Mouse (Mus musculus) left cerebral cortex, postnatal 25 days (tissue): ENCODE data around the gene A230050P20Rik. TPM values are rescaled to one million over a fixed set of nuclear protein-coding genes. Genes with fewer than 3 reads are reported as not detected.
A peak's percentile ranks its signal among the peaks of the same experiment; 100 is the strongest.

Source experiments
- DNase-seq, 2 experiments: peaks; one replicate each; pipeline ENCODE4 v3.0.0; 2022; ENCODE audit warnings: low spot score in 2 of 2, mixed read lengths in 1 of 2
- intact Hi-C: fragments of 180-260 bp; cut with DNase I; formaldehyde crosslinking; loops from one replicate; pipeline ENCODE4 v1.15.1; 2025
- microRNA-seq, 2 experiments: library from miRNA; unstranded; fragments of <30 nt; microRNA quantifications; one replicate each; pipeline ENCODE4 v1.2.0; 2022
- total RNA-seq, 2 experiments: library from RNA; stranded (reverse); gene quantifications; 2 replicates each; pipeline ENCODE4 v1.2.3; 2021

A230050P20Rik gene
- total RNA-seq, 2 experiments from 2014 or later, result 60.1 to 69.1 TPM

DNA sequence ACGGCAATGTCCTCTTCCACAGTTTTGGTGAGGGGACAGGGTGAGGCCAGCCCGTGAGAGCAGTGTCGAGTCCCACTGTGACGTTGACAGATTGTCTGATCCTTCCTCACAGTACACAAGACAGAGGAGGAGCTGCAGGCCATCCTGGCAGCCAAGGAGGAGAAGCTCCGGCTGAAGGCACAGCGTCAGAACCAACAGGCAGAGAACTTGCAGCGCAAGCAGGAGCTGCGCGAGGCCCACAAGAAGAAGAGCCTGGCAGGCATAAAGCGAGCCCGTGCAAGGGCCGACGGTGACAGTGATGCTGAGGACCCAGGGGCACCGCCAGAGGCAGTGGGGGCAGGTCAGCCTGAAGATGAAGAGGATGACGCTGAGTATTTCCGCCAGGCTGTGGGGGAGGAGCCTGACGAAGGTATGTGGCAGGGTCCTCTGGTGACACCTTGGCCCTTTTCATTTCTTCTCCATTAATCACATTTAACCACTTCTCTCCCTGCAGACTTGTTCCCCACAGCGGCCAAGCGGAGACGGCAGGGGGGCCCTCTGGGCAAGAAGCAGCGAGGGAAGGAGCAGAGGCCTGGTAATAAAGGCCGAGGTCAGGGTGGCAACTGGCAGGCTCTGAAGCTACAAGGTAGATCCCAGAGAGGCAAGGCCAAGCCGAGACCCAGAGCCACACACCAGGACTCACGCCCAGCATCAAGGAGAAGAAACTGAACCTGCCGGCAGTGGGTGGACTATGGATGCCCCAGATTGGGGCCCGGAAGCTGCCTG lies 23.1 kb downstream of the A230050P20Rik start:
- DNase-seq, result no peak
- intact Hi-C loops, result no loop called here

DNA sequence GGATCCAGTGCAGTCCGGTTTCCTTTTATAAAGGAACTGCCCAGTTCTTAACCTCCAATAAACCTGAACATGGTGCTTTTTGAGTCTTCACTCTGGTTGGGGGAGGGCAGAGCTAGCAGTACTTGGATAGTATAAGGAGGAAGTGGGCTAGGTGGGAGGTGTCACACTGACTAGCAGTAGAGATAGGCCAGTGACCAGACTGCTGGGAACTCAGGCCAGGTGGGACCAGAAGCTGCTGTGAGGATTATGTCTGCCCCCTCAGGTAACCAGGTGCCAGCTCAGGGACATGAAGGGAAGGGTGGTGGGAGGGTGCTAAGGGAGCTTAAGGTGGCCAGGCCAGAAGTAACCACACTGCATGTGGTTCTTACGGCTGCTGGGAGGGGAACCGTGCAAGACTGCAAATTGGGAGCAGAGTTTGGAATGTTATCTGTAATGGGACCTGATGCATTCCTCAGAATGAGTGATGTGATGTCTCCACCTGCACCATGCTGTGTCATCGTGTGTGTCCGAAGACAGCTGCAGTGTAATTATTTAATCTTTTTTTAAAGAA lies 23.7 kb downstream of the A230050P20Rik start:
- intact Hi-C loops, result no loop called here

DNA sequence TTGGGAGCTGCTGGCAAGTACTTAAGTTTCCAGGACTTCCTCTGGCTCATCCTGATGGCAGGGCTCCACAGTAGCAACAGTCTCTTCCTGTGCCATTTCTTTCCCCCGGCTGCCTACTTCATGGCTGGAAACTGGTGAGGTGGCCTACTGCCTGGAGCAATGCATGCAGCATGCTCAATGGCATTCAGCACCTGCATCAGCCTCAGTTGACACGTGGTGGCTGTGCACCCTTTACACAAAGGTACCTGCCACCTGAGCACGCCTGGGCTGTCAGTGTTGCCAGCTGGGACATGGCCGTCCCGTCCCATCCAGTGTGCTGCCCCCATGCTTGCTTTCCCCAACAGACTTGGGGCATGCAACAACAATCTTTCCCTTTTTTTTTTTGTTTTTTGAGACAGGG lies 24.6 kb downstream of the A230050P20Rik start:
- no peak for DNase-seq
- intact Hi-C loops, result no loop called here

More for the DNA sequence above, 23.7 kb downstream of the A230050P20Rik start:
- no peak for DNase-seq

DNA sequence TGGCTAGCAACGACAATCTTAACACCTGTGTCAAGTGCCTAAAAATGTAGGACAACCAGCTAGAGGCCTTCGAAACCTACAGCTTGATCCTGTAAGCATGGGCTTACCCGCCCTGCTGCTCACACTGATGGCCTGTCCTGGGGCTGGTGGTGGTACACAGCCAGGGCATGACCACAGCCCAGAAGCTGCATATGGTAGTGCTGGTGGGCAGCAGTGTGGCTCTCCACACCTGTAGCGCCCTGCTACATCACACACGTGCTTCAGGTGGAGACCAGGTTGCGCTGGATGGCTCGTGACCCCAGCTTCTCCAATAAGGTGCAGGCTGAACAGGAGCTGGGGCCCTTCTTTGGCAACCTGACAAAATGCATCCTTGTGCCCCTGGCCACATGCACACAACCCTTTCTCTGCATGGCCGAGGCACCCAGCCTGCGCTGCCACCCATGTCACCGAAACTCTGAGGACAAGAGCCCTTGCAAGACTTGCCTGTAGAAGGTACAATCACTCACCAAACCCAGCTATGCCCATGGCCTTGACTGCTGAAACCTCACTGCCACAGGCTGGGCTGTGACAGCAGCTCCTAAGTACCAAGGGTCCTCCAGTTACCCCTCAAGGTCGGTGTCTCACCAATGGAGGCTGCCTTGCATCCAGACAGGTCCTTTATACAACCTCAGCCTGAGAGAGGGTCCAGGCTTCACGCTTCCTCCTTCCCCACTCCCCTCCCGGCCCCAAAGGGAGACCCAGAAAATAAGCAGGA lies 25.3 kb downstream of the A230050P20Rik start:
- intact Hi-C loops, result no loop called here
- DNase-seq, result no peak

DNA sequence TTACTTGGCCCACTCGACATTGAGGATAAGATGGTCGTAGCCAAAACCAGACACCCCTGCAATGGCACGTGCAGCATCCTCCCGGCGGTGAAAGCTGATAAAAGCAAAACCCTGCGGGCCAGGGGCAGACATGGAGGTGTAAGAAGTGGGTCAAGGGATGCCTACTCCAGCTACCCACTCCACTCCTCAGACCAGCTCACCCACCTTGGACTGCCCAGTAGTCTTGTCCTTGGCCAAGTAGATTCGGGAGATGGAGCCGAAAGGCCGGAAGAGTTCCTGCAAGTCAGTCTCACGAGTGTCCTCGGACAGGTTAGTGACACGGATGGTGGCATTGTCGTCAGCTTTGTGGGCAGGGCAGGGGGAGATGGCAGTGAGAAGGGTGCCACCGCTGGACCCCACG lies 26.2 kb downstream of the A230050P20Rik start:
- intact Hi-C loops, result no loop called here
- DNase-seq, result no peak

DNA sequence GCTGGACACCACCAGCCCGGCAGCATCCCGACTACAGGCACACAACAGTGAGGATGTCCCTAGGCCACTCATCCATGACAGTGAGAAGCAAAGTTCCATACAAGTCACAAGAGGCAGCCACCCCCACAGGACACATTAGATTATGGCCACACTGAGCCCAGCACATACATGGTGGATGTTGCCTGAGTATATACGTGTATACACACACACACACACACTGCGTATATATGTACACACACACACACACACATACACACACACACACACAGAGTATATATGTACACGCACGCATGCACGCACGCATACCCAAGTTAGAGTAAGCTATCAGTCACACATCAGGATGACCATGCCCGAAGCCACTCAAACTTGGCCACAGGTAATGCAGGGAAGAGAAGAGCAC lies 26.9 kb downstream of the A230050P20Rik start:
- no peak for DNase-seq
- intact Hi-C loops, result no loop called here

DNA sequence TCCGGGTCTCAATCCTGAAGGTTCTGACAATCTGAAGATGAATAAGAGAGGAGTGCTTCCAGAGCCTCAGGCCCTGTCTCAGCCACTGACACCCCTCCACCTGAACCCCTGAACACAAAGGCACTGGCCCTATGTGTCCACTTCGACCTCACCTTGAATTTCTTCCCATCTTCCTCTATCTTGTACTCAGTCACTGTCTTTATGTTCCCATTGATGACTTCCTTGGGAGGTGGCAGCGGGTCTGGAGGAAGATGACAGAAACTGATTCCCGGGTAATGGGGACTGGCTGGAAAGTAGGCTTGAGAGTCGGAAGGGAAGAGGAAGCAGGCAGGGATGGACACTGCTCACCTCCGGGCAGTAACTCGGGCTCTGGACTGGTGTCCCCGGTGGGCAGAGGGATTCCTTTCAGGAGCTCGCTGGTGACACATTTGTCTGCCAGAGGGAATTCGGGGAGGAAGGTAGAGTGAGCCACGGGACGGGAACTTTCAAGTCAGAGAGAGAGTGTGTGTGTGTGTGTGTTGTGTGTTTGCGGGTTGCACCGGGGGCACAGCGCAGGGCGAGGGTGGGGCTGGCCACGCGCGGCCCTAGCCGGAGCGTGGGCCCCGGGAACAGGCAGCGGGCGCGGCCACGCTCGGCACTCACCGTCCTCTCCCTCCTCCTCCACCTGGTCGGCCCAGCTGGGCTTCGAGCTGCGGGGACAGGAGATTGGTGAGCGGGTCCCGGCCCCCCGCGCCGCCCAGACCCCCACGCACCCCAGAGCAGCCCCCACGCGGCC lies 29.5 kb downstream of the A230050P20Rik start:
- DNase-seq, result no peak
- intact Hi-C loops, result loop anchor here (1.0 to 2.0 kb wide), 2 partner anchors 105 to 233 kb away; partner anchors contain the start of genes Mrpl4 and Tyk2

DNA sequence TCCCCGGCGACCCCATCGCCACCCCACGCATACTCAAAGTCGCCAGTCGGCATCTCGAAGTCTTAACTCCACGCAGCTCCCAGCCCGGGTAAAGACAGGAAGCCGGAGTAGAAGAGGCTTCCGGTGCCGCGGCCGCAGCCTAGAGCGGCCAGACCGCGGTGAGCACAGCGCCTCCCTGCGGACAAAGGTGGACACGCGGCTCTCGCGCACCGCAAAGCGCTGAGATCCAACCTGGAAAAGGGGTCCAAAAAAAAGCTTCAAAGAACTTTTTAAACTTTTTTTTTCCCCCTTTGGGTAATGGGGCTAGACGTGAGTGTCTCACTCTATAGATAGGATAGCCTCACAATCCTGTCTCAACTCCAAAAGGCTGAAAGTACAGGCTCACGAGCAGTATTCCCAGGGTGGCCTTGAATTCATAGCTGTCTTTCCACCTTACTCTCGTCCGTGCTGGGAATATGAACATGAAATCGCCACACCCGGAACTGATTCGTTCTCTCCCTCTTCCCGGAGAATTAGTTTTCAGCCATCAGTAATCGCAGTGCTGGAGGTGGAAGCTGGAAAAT lies 30.1 kb downstream of the A230050P20Rik start, which contains the start of gene Eif3g:
TSS of gene Eif3g (minus strand) at position 113 of the 563 bp plus-strand sequence.
- intact Hi-C loops, result loop anchor here (1.0 to 2.0 kb wide), 2 partner anchors 104 to 233 kb away; partner anchors contain the start of genes Mrpl4 and Tyk2

DNA sequence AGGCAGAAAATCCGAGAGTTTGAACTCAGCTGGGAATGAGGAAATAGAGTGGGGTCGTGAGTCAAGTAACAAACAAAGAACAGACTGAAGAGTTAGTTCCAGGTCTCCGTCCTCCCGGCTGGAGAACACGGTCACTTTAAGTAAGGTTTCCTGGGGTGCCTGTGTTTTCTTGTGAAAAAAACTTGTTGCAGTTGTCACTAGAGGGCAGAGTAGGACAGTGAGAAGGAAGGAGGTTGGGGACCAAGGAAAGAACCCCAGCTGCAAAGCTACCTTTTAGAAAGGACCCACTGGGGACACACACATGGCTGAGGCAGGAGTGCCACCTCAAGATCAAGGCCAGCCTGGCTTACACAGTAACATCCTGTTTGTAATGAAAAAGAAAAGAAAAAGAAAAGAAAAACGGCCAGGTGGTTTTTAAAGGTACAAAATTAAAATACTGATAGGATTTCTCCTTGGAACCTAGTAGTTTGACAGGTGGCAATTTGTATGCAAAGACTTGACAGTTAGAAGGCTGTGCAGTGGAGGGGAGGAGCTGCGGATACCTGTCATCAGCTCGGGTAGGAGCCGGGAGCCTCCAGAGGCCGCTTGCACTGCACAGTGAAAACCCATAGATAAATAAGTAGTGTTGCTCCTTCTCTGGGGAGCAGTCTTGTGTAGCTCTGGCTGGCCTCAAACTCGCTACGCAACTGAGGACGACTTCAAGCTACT lies 33.2 kb downstream of the A230050P20Rik start:
- intact Hi-C loops, result loop anchor here (2.0 kb wide), 1 partner anchor 127 kb away; the partner anchor contains the start of gene Icam4

More for the DNA sequence above, 30.1 kb downstream of the A230050P20Rik start, which contains the start of gene Eif3g:
- peak; percentile 80 to 81 for DNase-seq

DNA sequence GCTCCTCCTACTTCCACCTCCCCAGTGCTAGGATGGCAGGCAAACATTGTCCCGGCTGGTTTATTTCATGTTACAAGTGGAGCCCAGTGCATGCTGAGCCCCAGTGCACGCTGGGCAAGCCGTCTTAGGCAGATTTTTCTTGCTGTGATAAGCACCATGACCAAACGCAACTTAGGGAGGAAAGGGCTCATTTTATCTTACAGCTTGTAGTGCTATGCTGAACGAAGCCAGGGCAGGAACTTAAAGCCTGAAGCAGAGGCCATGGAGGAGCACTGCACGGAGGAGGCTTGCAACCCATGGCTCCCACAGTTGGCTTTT lies 33.7 kb downstream of the A230050P20Rik start:
- intact Hi-C loops, result no loop called here

More for the DNA sequence above, 33.2 kb downstream of the A230050P20Rik start:
- DNase-seq, result peak in 1 of 2 experiments; percentile 58

DNA sequence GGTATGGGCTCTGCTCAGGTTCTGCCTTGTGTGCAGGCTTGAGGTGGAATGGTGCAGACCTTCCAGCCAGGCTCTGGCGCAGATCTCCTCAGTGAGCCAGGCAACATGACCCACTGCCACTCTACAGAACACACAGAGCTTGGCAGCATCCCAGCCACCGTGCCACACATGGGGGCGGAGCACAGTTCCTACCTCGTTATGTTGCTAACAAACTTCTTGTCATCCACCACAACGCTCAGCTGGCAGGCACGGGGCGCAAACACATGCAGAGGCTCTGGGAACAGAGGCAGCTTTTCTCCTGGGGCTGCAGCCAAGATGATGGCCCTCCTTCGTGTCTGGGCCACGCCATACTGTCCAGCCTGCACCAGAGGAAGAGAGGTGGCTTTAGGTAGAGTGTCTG lies 41.5 kb downstream of the A230050P20Rik start:
- peak in 1 of 2 experiments; percentile 43 for DNase-seq
- intact Hi-C loops, result no loop called here

More for the DNA sequence above, 33.7 kb downstream of the A230050P20Rik start:
- DNase-seq, result no peak

DNA sequence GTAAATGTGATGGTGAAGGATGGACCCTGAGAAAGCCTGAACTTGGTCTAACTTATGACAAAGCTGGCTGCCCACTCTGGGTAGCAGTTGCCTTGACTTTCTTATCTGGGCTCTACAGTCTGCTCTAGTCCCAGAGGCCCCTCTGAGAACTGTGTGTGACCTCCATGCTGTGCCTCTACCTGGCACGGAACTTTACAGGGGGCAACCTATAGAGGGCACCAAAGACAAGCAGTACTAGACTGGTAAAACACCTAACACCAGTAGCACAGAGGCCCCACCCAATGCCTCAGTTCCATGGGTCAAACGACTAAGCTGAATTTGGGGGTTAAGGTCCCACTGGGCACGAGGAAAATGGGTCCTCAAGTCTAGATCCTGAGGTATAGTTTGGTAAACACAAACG lies 47.7 kb downstream of the A230050P20Rik start:
- intact Hi-C loops, result no loop called here
- peak in 1 of 2 experiments; percentile 19 for DNase-seq

DNA sequence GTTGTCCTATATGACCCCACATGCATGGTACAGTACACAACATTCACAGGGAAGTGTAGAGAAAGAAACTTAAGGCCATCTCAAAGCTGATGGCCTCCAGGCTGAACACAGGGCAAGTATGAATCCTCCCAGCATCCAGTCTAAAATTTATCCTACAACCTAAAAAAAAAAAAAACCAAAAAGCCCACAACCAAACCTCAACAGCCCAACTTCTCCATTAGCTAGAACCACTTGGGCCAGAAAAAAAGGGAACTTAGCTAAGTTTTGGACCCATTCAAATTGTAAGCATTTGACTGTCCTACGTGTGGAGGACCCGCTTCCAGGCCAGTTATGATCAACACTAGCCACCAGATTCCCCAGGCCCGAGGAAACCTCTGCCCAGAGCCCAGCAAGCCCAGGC lies 54.8 kb downstream of the A230050P20Rik start:
- intact Hi-C loops, result no loop called here
- DNase-seq, result no peak

Small RNA genes within 50 kb of the gene (microRNA-seq; reads per million reads assigned to microRNA genes)
- 0.25 to 0.34 reads per million in 2 experiments for gene Mir7081

Other genes starting within 250 kb of the A230050P20Rik start
- gene Ubl5, start 225.8 kb upstream of the A230050P20Rik start, total RNA-seq, result 100 to 1,000 TPM; 320 to 340 TPM
- gene Fbxl12, start 223.9 kb upstream of the A230050P20Rik start, total RNA-seq, result 10 to 100 TPM; 18.4 to 19.0 TPM
- 10 to 100 TPM; 42.8 to 47.4 TPM for gene Pin1, start 216.5 kb upstream of the A230050P20Rik start, total RNA-seq
- 100 to 1,000 TPM; 171 to 195 TPM for gene Olfm2, start 122.3 kb upstream of the A230050P20Rik start, total RNA-seq
- gene Col5a3, start 53.6 kb upstream of the A230050P20Rik start, total RNA-seq, result 1 to 10 TPM; 1.5 to 1.8 TPM
- not detected for gene Rdh8, start 50.1 kb upstream of the A230050P20Rik start, total RNA-seq
- gene Angptl6, start 11.1 kb downstream of the A230050P20Rik start, total RNA-seq, result 10 to 100 TPM in 1 of 2 experiments, 1 to 10 TPM in 1; 9.0 to 10.2 TPM
- gene Ppan, start 19.5 kb downstream of the A230050P20Rik start, total RNA-seq, result 10 to 100 TPM; 19.9 to 21.1 TPM
- 100 to 1,000 TPM; 113 to 123 TPM for gene Eif3g, start 30.0 kb downstream of the A230050P20Rik start, total RNA-seq
- gene Dnmt1, start 91.2 kb downstream of the A230050P20Rik start, total RNA-seq, result 10 to 100 TPM; 40.0 to 42.9 TPM
- gene S1pr2, start 108.1 kb downstream of the A230050P20Rik start, total RNA-seq, result 1 to 10 TPM; 2.2 to 2.8 TPM
- gene Mrpl4, start 134.1 kb downstream of the A230050P20Rik start, total RNA-seq, result 10 to 100 TPM; 61.5 to 64.2 TPM
- 1 to 10 TPM; 3.3 to 3.5 TPM for gene Icam1, start 147.3 kb downstream of the A230050P20Rik start, total RNA-seq
- 1 to 10 TPM in 1 of 2 experiments, under 1 TPM in 1; 0.80 to 1.1 TPM for gene Icam4, start 160.7 kb downstream of the A230050P20Rik start, total RNA-seq
- gene Icam5, start 163.4 kb downstream of the A230050P20Rik start, total RNA-seq, result 100 to 1,000 TPM; 236 to 267 TPM
- gene Zglp1, start 198.5 kb downstream of the A230050P20Rik start, total RNA-seq, result 1 to 10 TPM in 1 of 2 experiments, not detected in 1; 1.3 TPM
- 1 to 10 TPM; 1.5 to 2.6 TPM for gene Gm49373, start 204.5 kb downstream of the A230050P20Rik start, total RNA-seq
- 10 to 100 TPM; 59.2 to 63.0 TPM for gene Fdx1l, start 205.0 kb downstream of the A230050P20Rik start, total RNA-seq
- gene Gm38431, start 223.4 kb downstream of the A230050P20Rik start, total RNA-seq, result 1 to 10 TPM; 1.6 to 3.0 TPM
- 10 to 100 TPM; 26.4 to 27.9 TPM for gene Raver1, start 223.4 kb downstream of the A230050P20Rik start, total RNA-seq